Mouse (Mus musculus) lung, embryonic 14.5 days (tissue): ENCODE measurements around the gene Tecrl. TPM values are rescaled to one million over a fixed set of nuclear protein-coding genes. Genes with fewer than 3 reads are reported as not detected.

Experiments
- ATAC-seq: fragments of 200-750 bp; cut with Nextera tagmentation; 2 replicates; pipeline ENCODE4 v1.8.0; 2017; ENCODE audit warnings: mild to moderate bottlenecking, moderate TSS enrichment, moderate library complexity; ENCODE audit not compliant: insufficient read depth
- DNase-seq: peaks from one replicate; pipeline ENCODE4 v3.0.0-alpha.2; 2015
- H3K27ac ChIP-seq: fragments of 300-500 bp; sonication (generic); 2 replicates; pipeline ENCODE4 v1.5.1; 2014; ENCODE audit warnings: low read depth, mild to moderate bottlenecking, moderate library complexity
- H3K27me3 ChIP-seq: fragments of 300-500 bp; sonication (generic); 2 replicates; pipeline ENCODE4 v1.6.1; 2014; ENCODE audit warnings: low read length, control low read depth; ENCODE audit not compliant: insufficient read depth
- H3K36me3 ChIP-seq: fragments of 300-500 bp; sonication (generic); 2 replicates; pipeline ENCODE4 v1.6.1; 2014; ENCODE audit warnings: control low read depth; ENCODE audit not compliant: insufficient read depth
- H3K4me1 ChIP-seq: fragments of 300-500 bp; sonication (generic); 2 replicates; pipeline ENCODE4 v1.6.1; 2014; ENCODE audit warnings: antibody characterized with exemption, control low read depth; ENCODE audit not compliant: insufficient read depth
- H3K4me2 ChIP-seq: fragments of 300-500 bp; sonication (generic); 2 replicates; pipeline ENCODE4 v1.6.1; 2014; ENCODE audit warnings: mild to moderate bottlenecking
- H3K4me3 ChIP-seq: fragments of 300-500 bp; sonication (generic); 2 replicates; pipeline ENCODE4 v1.5.1; 2014; ENCODE audit warnings: low read depth, low read length
- H3K9ac ChIP-seq: fragments of 300-500 bp; sonication (generic); 2 replicates; pipeline ENCODE4 v1.6.1; 2014
- H3K9me3 ChIP-seq: fragments of 300-500 bp; sonication (generic); 2 replicates; pipeline ENCODE4 v1.6.1; 2016; ENCODE audit warnings: low read depth, low read length, control low read depth
- CTCF ChIP-seq: IDR thresholded peaks from 2 replicates; pipeline ENCODE4 v1.5.1; 2016; ENCODE audit warnings: antibody characterized with exemption, low read depth
- WGBS: fragments of 180-500 bp; shearing (Covaris S2); extraction: QIAGEN DNeasy Blood & Tissue Kit; methylation state at CpG from one replicate; pipeline ENCODE4 v1.1.7; 2014; 5-methylcytosine and 5-hydroxymethylcytosine counted together
- polyA plus RNA-seq: library from polyadenylated mRNA; unstranded; fragments of >200 nt; fragmentation: Nextera tagmentation; extraction: Ambion mirVana; gene quantifications from 2 replicates; pipeline ENCODE4 v1.2.1, GENCODE M21; 2014

The Tecrl gene
- polyA plus RNA-seq, 1 experiment from 2014 or later, result 1.2 TPM

DNA sequence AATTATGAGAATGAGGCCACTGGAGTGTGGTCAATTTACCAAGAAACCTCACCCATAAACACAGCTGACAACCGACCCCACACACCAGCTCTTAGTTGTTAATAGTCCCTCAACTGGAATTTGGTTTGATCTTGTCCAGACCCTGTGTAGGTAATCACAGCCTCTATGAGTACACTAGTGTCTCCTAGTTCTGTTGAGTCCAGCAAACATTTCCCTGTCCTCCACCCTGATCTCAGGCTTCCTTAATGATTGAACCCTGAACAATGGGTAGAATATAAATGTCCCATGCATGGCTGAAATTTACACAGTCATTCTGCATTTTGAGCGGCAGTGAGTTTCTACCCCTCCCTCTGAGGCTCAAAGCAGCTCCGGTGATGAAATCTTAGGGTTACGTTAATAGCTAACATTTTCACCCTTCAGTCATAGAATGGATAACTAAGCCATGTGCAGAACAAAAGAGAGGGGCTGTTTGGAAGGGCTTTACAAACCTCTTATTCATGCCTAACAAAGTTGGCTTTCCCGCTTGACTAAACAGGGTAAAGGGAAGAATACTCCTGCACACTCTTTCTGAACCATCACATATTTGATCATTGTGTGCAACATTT lies 116.0 kb downstream of the Tecrl start:
- no peak for TF ChIP-seq CTCF
- H3K9ac ChIP-seq, result no peak overlapping the region
- H3K4me2 ChIP-seq, result no peak overlapping the region
- H3K4me3 ChIP-seq, result no peak overlapping the region
- 64% methylated on average over 5 of the region's 5 CpGs for WGBS
- H3K36me3 ChIP-seq, result no peaks in the 10 kb centered on the region
- DNase-seq, result no peak
- H3K27me3 ChIP-seq, result no peaks in the 10 kb centered on the region
- no peak for ATAC-seq
- no peaks in the 10 kb centered on the region for H3K9me3 ChIP-seq
- H3K4me1 ChIP-seq, result no peaks in the 10 kb centered on the region
- H3K27ac ChIP-seq, result no peak overlapping the region
